Mouse (Mus musculus) testis, adult 2 months (tissue): Measurements from ENCODE around the gene Atxn7l3.

Experiments
- CTCF ChIP-seq: fragments of 200-500 bp; IDR thresholded peaks from 2 replicates; pipeline ENCODE4 v1.5.1; 2012; ENCODE audit warnings: low read depth, mild to moderate bottlenecking, inconsistent platforms, low read length, moderate library complexity; ENCODE audit not compliant: control insufficient read depth, insufficient read depth, insufficient replicate concordance
- POLR2A ChIP-seq: fragments of 200-500 bp; IDR thresholded peaks from 2 replicates; pipeline ENCODE4 v1.6.1; 2012; ENCODE audit warnings: low read depth, mild to moderate bottlenecking, inconsistent platforms, low read length, moderate library complexity; ENCODE audit not compliant: control insufficient read depth

GRCm38 (mm10) chr11:102299839-102300238 lies 3.4 kb upstream of the Atxn7l3 start:
- peak; percentile 18; the same call in 1 of the 2 replicates for TF ChIP-seq CTCF
- TF ChIP-seq POLR2A, result no peak
